Mouse (Mus musculus) cerebellum, postnatal 14 days (tissue): Measurements from ENCODE around the gene Gls2.
"Not testable (repeated sequence)": the region's sequence is repeated elsewhere in the genome, so short reads cannot be mapped to it uniquely, and the experiment has no call there.

Experiments used
- DNase-seq, 2 experiments: peaks; one replicate each; pipeline ENCODE4 v3.0.0; 2021; ENCODE audit warnings: mixed read lengths in 2 of 2

Gene Gls2

DNA sequence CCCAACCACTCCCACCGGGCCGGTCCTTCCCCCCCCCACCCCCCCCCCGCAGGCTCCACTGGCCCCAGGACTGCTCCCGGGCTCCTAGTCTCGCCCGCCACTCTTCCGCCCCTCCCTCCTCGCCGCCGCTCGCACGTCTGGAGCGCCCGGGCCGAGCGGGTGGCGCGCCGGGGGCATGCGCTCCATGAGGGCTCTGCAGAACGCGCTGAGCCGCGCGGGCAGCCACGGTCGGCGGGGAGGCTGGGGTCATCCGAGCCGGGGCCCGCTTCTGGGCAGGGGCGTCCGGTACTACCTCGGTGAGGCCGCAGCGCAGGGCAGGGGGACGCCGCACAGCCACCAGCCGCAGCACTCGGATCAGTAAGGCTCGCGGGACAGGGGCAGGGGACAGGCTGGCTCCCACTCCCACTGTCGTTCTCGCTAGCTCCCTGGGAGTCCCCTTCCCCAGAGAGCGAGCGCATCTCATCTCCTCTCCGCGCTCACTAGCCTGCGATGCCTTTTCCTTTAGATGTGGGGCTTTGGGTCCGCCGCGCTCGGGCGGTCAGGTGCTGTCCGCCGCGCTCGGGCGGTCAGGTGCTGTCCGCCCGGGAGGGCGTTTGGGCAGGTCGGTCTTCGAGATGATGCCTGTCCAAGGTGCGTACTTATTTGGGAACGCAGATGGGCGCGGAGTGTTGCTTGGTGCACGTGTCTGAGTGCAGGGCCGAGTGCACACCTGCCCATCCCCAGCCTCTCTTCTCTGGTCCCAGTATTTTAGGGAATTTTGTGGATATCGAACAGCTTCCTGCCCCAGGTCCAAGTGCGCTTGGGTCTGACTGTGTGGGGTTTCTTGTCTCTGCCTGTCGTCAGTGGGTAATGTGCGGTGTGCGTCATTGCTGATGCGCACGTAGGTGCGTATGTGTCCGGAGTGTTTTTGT is 549 bp downstream of the Gls2 start:
- peak; percentile 59 to 60 for DNase-seq

DNA sequence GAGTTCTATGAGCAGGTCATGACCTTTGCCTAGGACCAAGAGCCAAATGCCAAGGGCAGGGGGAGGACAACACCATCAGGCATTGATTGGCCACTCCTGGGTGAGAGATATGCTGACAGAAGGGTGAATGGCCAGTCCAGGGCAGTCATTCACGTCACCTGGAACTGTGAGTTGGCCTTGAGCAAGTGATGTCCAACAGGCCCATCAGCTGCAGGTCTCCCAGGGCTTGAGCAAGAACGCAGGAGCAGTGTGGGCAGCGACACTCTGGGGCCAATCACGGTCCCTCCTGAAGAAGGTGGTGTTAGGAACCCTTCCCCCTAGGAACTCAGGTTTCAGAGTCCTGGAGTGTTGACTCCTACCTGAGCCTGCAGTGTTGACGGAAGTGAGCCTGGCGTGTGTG is 7.6 kb downstream of the Gls2 start:
- no peak for DNase-seq

DNA sequence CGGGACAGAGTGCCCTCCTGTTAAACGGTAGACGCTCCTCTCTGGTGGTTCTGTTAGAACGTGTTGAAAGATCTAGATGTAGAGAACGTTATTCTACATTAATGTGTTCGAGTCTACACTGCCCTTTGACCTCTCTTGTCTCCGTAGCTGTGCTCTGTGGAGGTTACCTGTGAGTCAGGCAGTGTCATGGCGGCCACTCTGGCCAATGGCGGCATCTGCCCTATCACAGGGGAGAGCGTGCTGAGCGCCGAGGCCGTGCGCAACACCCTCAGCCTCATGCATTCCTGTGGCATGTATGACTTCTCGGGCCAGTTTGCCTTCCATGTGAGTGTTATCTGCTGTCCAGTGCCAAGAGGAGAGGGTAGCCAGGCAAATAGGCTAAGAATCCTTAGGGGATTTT is 10.7 kb downstream of the Gls2 start:
- no peak for DNase-seq

DNA sequence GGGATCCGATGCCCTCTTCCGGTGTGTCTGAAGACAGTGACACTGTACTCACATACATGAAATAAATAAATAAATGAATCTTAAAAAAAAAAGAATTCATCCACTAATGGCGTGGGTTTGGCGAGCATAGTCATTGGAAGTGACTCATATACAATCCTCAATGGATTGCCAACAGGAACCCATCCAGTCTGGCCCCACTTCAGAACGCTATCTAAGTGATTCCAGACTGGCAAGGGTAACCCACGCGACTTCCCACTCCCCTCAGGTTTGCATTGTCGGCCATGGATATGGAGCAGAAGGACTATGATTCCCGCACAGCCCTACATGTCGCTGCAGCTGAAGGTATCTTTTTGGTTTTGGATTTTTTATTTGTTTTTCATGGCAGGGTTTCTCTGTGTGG is 14.1 kb downstream of the Gls2 start:
- no peak for DNase-seq

DNA sequence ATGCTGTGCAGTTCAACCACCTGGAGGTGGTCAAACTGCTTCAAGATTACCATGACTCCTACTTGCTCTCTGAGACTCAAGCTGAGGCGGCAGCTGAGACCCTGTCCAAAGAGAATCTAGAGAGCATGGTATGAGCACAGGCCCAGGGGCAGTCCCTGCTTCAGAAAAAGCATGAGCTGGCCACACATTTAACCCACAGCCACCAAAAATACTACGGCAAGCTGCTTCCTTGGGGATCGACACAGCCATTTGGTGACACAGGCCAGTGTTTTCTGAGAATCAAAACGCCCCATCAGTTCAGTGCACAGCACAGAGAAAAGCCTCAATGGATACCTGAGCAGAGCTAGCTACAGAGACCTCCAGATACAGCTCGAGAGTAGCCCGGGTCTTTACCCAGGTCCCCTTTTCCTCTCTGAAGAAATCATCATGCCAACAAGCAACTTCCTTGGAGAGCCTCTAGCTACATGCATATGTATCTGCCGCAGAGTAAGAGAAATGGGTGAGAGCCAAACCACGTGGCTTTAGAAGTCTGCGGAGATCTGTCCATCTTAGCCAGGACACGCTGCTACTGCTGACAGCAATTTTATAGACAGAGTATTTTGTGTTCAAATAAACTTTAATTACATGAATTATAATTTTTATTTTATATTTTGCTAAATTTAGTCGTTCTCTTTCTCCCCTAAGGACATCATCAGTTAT is 15.2 kb downstream of the Gls2 start:
- no peak for DNase-seq

DNA sequence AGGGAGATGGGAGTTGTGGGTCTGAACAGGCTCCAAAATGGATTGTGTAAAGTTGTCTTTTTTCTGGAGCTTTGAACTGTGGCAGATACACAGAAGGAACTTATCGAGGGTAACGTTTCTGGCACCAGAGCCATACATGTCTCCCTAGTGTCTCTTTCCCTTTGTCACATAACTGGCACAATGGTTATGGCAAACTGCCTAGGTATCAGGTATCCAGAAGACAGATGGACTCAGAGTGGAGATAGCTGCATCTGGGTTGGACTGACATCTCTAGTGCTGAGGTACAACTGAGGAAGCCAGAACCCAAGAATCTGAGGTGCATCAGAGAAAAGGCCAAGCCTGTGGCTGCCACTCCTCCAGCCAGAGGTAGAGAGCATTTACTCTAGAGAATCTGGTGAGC is 15.9 kb downstream of the Gls2 start:
- no peak for DNase-seq

DNA sequence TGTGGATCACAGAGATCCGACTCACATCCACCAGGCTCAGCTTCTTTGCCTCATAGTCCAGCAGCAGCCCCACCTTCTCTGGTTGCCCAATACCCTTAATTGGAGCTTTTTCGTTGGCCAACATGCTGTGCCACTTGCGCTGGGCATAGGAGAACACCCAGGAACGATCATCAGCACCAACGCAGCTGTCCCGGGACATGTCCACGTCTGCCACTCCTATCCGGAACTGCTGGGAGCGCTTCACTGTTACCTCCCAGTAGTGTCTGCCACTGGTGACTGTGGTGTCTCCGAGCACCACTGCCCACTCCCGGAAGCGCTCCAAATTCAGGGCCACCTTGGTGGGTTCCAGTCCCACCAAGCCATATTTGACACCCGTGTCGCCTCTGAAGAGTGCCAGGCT is 16.7 kb downstream of the Gls2 start:
- DNase-seq: peak; percentile 24 to 28

DNA sequence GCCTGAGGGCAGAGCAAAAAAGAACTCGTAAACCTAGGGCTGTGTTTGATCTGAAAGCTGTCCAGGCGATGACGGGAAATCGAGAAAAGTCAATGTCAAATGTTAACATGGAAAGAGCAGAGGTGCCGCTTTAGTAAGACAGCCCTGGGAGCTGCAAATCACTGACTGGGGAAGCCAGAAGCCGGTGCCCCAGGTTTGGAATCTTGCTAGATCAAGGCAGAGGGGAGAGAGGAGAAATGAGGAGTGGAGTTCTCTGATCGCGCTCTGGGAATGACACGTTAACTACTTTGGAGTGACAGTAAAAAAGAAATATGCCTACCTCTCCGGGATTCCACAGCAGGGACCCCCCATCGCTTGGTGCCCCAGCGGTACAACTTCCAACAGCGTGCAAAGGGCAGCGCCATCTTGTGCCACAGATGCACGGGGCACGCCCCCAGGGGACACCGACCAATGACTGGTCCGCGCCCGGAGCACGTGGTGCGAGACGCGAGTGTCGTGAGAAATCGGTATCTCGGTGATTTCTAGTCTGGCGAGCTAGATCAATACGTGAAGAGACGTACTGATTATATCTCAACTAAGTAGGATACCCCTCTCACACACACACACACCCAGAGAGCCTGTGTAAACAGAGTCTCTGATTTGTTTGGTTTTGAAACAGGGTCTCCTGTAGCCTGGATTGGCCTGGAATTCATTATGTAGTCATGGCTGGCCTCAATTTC is 17.3 kb downstream of the Gls2 start, which contains the start of gene Spryd4:
Gene Spryd4 (minus strand): TSS at position 418 of the 719 bp plus-strand sequence.
- DNase-seq: peak; percentile 94 to 96

DNA sequence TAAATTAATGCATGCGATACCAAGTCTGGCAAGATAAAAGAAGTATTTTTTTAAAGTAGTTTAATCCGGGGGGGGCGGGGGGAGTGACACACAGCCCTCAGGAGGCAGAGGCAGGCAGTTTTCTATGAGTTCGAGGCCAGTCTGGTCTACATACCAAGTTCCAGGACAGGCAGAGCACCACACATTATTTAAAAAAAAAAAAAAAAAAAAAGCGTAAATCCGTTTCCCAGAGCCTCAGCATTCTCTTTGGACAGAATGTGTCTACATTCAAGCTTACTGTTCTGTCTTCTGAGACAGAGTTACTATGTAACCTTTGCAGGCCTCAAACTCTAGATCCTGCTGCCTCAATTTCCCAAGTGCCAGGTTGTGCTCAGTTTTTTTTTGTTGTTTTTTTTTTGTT is 17.9 kb downstream of the Gls2 start:
- DNase-seq: no peak

DNA sequence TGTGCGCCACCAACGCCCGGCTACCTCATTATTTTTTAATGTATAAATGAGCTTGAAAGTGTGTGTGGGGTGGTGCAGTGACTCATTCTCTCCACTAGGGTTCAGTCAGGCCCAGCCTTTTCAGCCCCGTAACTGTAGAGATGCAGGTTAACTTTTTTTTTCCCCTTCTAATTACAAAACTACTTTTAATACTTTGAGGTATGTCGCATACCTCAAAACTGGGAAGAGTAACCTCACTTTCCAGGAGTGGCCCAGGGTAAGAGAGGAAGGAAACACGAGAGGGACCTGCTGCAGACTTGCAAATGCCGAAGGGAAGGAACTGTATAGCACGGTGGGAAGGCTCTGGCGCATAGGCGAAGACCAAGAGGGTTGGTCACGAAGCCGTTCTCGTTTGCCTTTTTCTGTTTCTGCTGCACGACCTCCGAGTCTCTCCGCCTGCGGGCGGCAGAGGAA is 18.6 kb downstream of the Gls2 start:
- peak; percentile 80 to 85 for DNase-seq

DNA sequence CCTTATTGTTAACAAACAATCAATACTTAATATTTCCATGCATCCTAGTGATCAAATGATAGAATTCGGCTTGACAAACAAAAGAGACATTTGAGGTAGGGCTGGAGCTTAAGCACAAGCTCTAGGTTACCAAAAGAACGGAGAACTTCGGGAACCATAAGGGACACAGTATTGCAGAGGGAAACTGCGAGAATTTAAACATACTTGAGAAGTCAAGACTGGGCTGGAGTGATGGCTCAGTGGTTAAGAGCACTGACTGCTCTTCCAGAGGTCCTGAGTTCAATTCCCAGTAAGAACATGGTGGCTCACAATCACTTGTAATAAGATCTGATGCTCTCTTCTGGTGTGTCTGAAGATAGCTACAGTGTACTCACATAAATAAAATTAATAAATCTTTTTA is 19.9 kb downstream of the Gls2 start:
- not testable (repeated sequence) for DNase-seq

DNA sequence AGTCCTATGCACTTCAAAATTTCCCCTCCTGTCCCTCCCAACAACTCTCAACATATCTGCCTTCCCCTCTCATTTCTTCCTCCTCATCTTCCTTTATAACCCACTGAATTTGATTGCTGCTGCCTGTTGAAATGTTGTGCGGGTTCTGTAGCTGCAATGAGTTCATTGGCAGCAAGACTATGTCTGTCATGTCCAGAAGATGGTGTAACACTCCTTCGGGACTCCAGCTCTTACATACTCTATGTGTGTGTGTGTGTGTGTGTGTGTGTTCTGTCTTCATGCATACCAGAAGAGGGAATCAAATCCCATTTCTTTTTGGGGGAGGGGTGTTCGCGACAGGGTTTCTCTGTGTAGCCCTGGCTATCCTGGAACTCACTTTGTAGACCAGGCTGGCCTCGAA is 20.7 kb downstream of the Gls2 start:
- DNase-seq: no peak

DNA sequence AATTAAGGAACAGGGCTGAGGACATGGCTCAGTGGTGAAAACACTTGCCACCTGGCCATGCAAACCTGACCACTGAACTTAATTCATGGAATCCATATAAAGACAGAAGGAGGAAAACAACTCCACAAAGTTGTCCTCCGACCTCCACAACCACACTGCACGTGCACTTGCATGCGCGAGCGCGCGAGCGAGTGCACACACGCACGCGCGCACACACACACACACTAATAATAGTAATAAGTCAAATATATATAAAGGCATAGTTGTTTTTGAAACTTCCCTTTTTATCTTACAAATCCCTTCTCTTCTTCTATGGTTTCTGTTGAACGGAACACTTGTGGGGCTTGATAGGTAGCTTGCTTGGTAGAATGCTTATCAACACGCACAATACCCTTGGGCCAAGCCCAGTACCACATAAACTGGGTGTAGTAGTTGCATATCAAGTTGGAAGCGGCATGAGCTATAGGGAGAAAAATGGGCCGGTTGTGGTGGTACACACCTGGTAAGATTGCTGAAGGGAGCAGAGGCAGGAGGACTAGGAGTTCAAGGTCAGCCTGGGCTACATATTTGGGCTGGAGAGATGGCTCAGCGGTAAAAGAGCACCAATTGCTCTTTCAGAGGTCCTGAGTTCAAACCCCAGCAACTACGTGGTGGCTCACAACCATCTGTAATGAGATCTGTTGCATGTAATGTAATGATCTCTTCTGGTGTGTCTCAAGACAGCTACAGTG is 24.3 kb downstream of the Gls2 start:
- DNase-seq: no peak

DNA sequence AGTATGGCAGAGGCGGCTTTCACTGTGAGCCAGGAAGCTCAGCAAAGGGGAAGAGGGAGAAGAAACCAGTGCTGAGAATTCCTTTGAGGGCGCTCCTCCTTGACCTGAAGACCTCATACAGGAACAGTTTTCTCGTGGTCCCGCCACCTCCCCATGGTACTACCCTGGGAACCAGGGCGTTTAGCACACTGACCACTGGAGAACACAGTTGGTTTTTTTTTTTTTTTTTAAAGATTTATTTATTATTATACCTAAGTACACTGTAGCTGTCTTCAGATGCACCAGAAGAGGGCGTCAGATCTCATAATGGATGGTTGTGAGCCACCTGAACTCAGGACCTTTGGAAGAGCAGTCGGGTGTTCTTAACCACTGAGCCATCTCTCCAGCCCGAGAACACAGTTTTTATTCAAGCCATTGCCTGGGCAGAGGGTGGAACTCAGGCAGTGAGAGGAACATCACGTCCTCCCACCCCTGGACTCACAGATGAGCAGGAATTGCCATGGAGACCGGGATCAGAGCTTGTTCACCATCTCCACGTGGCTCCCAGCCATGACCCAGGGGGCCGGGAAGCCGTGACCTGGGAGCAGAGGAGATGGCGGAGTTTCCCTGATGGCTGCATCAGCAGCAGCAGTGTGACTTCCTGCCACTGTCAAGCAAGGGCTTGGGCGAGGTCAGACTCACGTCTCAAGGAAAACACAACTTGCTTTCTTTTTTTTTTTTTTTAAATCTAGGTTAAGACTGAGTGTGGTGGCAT is 27.5 kb downstream of the Gls2 start:
- DNase-seq: no peak

DNA sequence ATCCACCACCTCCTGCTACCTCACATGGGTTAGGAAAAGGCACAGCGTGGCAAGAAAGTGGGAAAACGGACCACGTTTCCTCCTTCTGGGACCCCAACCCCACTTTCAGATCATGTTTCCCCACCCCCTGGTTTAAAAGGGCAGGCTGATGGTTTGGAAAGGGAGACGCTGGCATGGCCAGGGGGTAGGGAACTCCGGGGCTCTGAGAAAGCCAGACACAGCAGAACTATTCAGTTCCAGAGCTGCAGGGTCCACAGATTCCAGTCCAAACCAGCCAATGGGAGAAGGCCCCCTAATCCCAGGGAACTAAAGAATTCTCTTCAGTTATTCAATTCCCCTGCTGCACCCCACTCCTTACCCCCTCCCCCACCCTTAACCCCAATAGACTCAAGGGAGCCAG is 30.8 kb downstream of the Gls2 start:
- no peak for DNase-seq

DNA sequence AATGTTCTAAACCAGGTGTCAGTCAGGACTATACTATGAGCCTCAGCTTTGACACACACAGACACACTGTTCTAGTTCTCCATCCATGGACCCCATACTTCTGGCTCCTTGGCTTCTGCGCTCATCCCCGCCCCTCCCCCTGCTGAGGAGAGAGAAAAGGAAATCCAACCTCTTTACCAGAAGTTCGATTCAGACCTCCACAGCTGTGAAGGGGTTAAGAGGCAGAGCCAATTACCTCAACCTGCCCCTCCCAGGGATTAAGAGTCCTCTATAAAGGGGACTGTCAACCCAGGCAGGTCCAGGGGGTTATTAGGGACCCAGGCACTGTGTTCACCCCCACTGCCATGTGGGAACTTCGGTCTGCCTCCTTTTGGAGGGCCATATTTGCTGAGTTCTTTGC is 31.3 kb downstream of the Gls2 start, which contains the start of gene Mip:
Gene Mip (plus strand): TSS at position 301 of the 400 bp plus-strand sequence.
- DNase-seq: no peak

DNA sequence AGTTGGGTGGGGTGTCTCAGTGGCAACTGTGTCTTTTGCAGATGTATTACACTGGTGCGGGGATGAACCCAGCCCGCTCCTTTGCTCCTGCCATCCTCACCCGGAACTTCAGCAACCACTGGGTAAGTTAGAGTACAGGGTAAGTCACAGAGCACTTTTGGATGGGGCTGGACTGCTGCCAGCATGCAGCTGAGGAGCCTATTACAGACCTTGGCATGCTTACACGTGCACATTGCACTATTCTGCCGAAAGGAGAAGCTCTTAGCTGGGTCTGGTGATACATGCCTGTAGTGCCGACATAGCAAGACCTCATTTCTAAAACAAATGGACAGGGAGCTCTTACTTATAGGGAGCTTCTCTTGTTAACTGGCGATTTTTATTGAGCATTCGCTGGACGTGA is 33.3 kb downstream of the Gls2 start:
- DNase-seq: no peak

DNA sequence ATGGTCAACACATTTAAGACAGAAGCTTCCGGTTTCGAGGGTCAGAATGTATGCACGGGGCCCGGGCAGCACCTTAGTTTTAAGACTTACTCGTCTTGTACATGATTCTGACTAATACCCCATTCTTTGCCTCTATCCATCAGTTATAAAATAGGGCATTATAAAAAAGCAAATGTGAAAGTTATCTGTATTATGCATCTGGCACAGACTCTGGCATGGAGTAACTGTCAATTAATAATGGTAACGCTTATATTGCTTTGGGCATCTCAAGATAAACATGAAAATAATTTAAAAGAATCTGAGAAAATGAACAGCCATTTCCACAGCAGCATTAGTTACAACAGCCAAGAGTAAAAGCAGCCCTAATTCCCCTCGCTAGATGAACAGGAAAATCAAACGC is 33.8 kb downstream of the Gls2 start:
- DNase-seq: no peak

DNA sequence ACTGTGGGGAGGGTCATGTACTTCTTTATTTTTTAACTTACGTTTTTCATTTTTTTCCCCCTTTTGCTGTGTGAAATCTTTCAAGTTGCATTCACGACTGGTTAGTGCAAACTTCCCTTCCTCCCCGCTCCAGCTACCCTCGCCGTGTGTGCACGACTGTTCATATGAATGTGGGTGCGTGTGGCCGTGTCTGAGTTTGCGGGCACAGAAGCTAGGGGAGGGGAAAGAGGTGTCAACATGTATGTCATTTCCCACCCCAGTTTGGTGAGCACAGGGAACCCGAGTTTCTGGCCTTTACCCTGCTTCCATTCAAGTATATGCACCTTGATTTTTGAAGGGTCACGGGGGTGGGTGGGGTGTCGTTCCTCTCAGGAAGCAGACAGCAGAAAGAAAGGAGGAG is 36.3 kb downstream of the Gls2 start:
- no peak for DNase-seq

DNA sequence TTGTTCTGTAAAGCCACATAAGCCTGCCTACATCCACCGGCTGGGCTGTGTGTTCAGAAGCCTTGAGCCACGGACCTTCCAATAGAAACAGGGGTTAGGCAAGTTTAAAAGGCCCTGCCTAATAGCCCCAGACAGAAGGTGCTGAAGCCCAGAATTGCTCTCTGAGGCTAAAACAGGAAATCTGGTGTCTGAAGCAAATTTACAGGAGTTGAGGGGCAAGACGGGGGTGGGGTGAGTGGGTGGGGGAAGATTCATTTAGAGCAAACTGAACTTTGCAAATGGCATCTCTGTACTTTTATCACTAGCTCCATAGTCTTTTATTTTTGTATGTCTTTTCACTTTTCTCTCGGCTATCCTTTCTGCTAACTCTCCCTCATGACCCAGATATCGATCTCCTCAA is 36.9 kb downstream of the Gls2 start:
- DNase-seq: no peak

DNA sequence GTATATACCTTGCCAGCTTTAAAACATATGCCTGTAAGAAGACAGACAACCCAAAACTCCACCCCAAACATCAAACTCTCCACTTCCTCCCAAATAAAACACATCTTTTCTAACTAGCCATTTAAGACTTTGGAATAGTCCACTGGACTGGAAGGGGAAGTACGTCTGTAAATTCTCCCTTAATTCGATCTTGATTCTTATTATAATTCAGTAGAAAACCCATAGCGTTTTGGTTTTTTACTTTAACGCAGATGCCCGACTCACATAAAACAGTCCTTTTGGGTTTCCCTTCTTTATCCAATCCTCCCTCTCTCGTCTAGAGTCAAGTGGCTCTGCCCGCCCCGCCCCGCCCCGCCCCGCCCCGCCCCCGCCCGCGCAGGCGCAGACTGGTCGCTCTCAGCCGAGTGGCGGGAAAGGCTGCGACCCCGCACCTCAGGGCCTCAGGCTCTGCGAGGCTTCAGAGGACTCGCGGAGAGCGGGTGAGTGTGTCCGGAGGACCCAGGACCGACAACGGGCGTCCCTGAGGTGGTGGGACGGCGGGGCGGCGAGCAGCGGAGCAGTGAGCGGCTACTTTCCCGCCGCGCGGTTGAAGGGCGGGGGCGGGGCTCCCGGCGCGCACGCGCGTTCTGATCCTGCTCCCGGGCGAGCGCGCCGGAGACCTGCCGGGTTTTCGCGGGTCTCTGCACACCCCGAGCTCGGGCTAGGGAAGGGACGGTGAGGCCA is 37.6 kb downstream of the Gls2 start, which contains the start of gene Timeless:
Gene Timeless (plus strand): TSS at position 369 of the 723 bp plus-strand sequence.
- peak; percentile 92 to 95 for DNase-seq
